Mouse (Mus musculus): ENCODE measurements around the gene 9530053A07Rik. TPM values are rescaled to one million over a fixed set of nuclear protein-coding genes. Genes with fewer than 3 reads are reported as not detected.
A peak's percentile ranks its signal among the peaks of the same experiment; 100 is the strongest.

The 9530053A07Rik gene
- polyA plus RNA-seq, 1 experiment from 2014 or later: 0.03 TPM

DNA sequence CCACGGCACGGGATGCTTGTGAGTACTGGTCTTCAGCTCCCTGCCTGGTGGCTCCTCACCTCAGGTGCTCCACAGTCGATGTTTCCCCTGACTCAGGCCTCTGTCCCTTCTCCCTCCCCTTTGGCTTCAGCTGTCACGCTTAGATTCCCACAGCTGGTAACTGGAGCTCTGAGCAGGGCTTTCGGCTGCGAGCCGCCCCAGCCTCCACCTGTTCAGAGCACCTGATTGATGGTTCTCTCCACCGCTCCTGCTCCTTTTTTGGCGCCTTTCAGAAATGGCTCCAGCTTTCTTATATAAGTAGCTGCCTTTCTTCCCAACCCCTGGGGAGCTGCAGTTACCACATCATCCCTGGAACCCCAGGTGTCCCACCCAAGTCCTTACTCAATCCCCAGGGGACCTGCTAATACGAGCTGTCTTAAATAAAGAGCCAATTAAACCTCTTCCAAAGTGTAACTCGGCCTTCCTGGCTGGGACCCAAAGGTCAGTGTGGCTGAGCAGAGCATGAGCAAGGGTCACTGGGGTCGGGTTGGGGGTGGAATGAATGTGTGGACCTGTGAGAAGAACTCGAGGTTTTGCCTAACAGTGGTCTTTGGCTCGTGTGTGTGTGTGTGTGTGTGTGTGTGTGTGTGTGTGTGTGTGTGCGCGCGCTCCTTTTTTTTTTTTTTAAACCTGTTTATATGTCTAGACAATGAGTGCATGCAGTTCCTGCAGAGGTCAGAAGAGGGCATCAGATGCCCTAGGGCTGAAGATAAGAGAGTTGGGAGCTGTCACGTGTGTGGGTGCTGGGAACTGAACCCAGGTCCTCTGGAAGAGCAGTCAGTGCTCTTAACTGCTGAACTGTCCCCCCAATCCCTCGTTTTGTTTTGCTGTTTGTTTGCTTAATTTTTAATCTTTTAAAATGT lies 74.2 kb downstream of the 9530053A07Rik start:
- H3K9me3 ChIP-seq (replicated peaks): no peaks in the 10 kb centered on the region
- 51% methylated on average over 16 of the region's 19 CpGs for WGBS
- H3K9ac ChIP-seq: no peak overlapping the region
- no peak for ATAC-seq (replicated peaks; ENCODE audit: insufficient number of reproducible peaks, insufficient read depth, low FRiP score, low read depth)
- H3K4me2 ChIP-seq: no peak overlapping the region
- no peaks in the 10 kb centered on the region for H3K4me1 ChIP-seq (replicated peaks)
- no peak overlapping the region for H3K27ac ChIP-seq
- H3K36me3 ChIP-seq: no peaks in the 10 kb centered on the region
- no peaks in the 10 kb centered on the region for H3K27me3 ChIP-seq
- no peak overlapping the region for H3K4me3 ChIP-seq

DNA sequence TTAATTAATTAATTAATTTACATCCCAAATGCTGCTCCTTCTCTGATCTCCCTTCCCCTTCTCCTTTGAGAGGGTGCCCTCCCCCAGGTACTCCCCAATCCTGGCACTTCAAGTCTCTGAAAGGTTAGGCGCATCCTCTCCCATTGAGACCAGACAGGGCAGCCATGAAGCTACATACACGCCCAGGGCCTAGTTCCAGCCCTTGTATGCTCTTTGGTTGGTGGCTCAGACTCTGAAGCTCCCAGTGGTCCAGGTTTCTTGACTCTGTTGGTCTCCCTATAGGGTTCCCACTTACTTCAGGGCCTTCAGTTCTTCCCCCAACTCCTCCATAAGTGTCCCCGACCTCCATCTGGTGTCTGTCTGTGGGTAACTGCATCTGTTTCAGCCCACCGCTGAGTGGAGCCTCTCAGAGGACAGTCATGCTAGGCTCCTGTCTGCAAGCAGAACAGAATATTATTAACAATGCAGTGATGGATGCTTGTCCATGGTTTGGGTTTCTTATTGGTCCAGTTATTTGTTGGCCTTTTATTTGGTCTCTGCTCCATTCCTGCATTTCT lies 76.9 kb downstream of the 9530053A07Rik start:
- H3K9ac ChIP-seq: no peak overlapping the region
- H3K4me2 ChIP-seq: no peak overlapping the region
- H3K27me3 ChIP-seq: no peaks in the 10 kb centered on the region
- no peak for ATAC-seq (replicated peaks; ENCODE audit: insufficient number of reproducible peaks, insufficient read depth, low FRiP score, low read depth)
- no peak overlapping the region for H3K27ac ChIP-seq
- no peaks in the 10 kb centered on the region for H3K4me1 ChIP-seq (replicated peaks)
- H3K9me3 ChIP-seq (replicated peaks): no peaks in the 10 kb centered on the region
- no peaks in the 10 kb centered on the region for H3K36me3 ChIP-seq
- 58% methylated on average over 4 of the region's 4 CpGs for WGBS
- no peak overlapping the region for H3K4me3 ChIP-seq

DNA sequence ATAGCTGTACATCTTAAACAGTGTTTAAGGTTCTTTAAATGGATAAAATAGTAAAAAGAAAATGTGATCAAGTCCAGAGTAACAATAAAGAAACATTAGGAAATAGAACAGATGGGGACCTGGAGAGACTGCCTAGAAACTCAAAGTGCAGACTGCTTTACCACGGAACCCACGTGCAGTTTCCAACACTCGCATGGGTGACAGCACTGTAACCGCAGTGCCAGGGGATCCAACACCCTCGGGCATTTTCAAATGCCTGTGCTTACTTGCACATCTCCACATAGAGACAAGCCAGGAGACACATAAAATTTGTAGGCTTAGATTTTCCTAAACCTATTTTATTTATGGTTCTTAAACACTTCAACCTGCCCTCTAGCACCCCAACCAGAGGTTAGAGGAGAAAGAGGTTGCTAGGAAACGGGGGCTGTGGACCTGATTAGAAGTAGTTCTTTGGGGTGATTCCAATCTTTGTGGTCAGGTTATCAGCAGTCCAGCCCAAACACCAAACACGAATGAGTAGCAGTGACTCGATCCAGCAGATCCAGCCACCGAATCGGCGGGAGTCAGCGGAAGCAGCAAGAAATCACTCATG lies 79.2 kb downstream of the 9530053A07Rik start:
- Histone ChIP-seq H3K27me3 (no peaks in the 10 kb centered on the region), H3K9me3 (replicated peaks) (no peaks in the 10 kb centered on the region), H3K9ac (peak overlapping the region; percentile 49; the same call in 1 of the 2 replicates), H3K27ac (0 out of 2 replicates have a peak overlapping the region, but pooled peaks have one; percentile 23), H3K4me2 (peak overlapping the region; percentile 62), H3K36me3 (no peaks in the 10 kb centered on the region), H3K4me1 (replicated peaks) (no peaks in the 10 kb centered on the region), H3K4me3 (peak overlapping the region; percentile 39)
- no peak for ATAC-seq (replicated peaks; ENCODE audit: insufficient number of reproducible peaks, insufficient read depth, low FRiP score, low read depth)
- WGBS: 34% methylated on average over 12 of the region's 12 CpGs

DNA sequence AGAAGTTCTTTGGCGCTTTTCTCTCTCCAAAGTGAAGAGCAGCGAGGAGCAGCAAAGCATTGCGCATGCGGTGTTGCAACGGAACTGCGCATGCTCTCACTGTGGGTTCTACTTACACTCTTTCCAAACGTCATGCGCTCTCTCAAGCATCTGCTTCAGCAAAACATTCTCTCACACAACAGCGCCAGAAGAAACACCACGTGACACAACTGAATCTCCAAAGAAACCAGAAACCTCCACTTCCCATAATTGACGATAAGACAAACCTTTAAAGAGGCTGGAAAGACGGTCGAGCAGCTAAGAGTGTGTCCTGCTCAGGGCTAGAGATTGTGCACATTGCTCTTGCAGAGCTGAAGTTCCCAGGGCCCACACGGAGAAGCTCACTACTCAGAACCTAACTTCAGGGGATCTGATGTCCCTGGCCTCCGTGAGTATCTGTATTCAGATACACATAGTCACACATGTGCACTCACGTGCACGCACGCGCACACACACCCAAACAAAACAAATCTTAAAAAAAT lies 79.8 kb downstream of the 9530053A07Rik start:
- peak overlapping the region; percentile 64 for H3K27ac ChIP-seq

DNA sequence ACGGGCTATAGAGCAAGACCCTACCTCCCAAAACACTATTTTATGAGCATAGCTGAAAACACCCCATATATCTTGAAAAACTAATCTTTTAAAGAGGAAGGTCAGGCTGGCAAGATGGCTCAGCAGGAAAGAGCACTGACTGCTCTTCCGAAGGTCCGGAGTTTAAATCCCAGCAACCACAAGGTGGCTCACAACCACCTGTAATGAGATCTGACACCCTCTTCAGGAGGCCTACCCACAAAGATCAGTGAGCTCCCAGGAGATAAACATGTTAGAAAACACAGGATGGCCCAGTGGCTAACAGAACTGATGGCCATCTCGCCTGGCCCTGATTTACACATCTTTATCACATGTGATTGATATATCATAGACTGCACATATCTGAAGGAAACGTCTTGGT lies 81.5 kb downstream of the 9530053A07Rik start:
- Histone ChIP-seq H3K4me2 (no peak overlapping the region), H3K4me1 (replicated peaks) (no peaks in the 10 kb centered on the region), H3K9ac (no peak overlapping the region), H3K27me3 (no peaks in the 10 kb centered on the region), H3K27ac (no peak overlapping the region), H3K36me3 (no peaks in the 10 kb centered on the region), H3K4me3 (no peak overlapping the region), H3K9me3 (replicated peaks) (no peaks in the 10 kb centered on the region)
- ATAC-seq (replicated peaks; ENCODE audit: insufficient number of reproducible peaks, insufficient read depth, low FRiP score, low read depth): no peak
- WGBS: 47% methylated on average over 5 of the region's 5 CpGs

More for the DNA sequence above, 79.8 kb downstream of the 9530053A07Rik start:
- Histone ChIP-seq H3K9ac (peak overlapping the region; percentile 49; the same call in 1 of the 2 replicates), H3K4me1 (replicated peaks) (no peaks in the 10 kb centered on the region), H3K4me3 (peak overlapping the region; percentile 39), H3K36me3 (no peaks in the 10 kb centered on the region), H3K27me3 (no peaks in the 10 kb centered on the region), H3K9me3 (replicated peaks) (no peaks in the 10 kb centered on the region), H3K4me2 (peak overlapping the region; percentile 62)
- WGBS: 51% methylated on average over 19 of the region's 19 CpGs
- ATAC-seq (replicated peaks; ENCODE audit: insufficient number of reproducible peaks, insufficient read depth, low FRiP score, low read depth): peak; percentile 74; the same call in 1 of the 2 replicates

DNA sequence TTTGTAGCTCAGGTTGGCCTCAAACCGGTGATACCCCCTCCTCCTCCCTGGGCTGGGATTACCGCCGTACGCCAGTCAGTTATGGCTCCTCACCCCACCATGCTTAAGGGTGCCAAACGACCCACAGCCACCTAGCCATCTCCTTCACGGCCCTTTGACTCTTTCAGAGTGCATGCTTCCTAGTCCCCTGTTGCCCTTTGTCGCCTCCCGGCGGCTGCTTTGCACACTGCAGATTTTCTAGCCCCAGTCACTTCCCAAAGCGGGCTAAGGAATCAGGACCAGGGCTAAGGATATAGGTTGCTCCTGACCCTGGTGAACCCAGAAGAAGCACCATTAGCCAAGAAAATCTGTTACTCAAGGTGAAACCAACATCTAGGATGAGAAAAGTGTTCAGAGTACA lies 84.9 kb downstream of the 9530053A07Rik start:
- H3K27me3 ChIP-seq: no peaks in the 10 kb centered on the region
- WGBS: 33% methylated on average over 10 of the region's 10 CpGs
- no peaks in the 10 kb centered on the region for H3K9me3 ChIP-seq (replicated peaks)
- no peak for ATAC-seq (replicated peaks; ENCODE audit: insufficient number of reproducible peaks, insufficient read depth, low FRiP score, low read depth)
- no peaks in the 10 kb centered on the region for H3K36me3 ChIP-seq
- no peak overlapping the region for H3K27ac ChIP-seq
- no peaks in the 10 kb centered on the region for H3K4me1 ChIP-seq (replicated peaks)
- no peak overlapping the region for H3K4me3 ChIP-seq
- no peak overlapping the region for H3K4me2 ChIP-seq
- no peak overlapping the region for H3K9ac ChIP-seq

Other genes starting within 250 kb of the 9530053A07Rik start
- gene Zfp974, start 200.0 kb upstream of the 9530053A07Rik start, polyA plus RNA-seq (2015; fragmentation: Nextera tagmentation; extraction: Ambion mirVana): 6.8 and 7.1 TPM in 2 replicates
- gene Zfp780b, start 150.3 kb upstream of the 9530053A07Rik start, polyA plus RNA-seq (2015; fragmentation: Nextera tagmentation; extraction: Ambion mirVana): 12.3 and 14.3 TPM in 2 replicates
- gene Zfp850, start 115.4 kb upstream of the 9530053A07Rik start, polyA plus RNA-seq (2015; fragmentation: Nextera tagmentation; extraction: Ambion mirVana): 1.7 and 1.9 TPM in 2 replicates
- 195 and 209 TPM in 2 replicates for gene Psmc4, start 79.4 kb upstream of the 9530053A07Rik start, polyA plus RNA-seq (2015; fragmentation: Nextera tagmentation; extraction: Ambion mirVana)
- 0.06 and 0.55 TPM in 2 replicates for gene Fcgbp, start 58.2 kb upstream of the 9530053A07Rik start, polyA plus RNA-seq (2015; fragmentation: Nextera tagmentation; extraction: Ambion mirVana)
- 67.5 and 76.4 TPM in 2 replicates for gene Fbl, start 40.2 kb downstream of the 9530053A07Rik start, polyA plus RNA-seq (2015; fragmentation: Nextera tagmentation; extraction: Ambion mirVana)
- gene Dyrk1b, start 50.0 kb downstream of the 9530053A07Rik start, polyA plus RNA-seq (2015; fragmentation: Nextera tagmentation; extraction: Ambion mirVana): 7.3 and 9.2 TPM in 2 replicates
- 5.2 and 5.9 TPM in 2 replicates for gene Eid2, start 138.4 kb downstream of the 9530053A07Rik start, polyA plus RNA-seq (2015; fragmentation: Nextera tagmentation; extraction: Ambion mirVana)
- gene Eid2b, start 148.3 kb downstream of the 9530053A07Rik start, polyA plus RNA-seq (2015; fragmentation: Nextera tagmentation; extraction: Ambion mirVana): 8.2 and 8.5 TPM in 2 replicates
- not detected in 2 replicates for gene Selenov, start 161.7 kb downstream of the 9530053A07Rik start, polyA plus RNA-seq (2015; fragmentation: Nextera tagmentation; extraction: Ambion mirVana)
- gene Dll3, start 172.8 kb downstream of the 9530053A07Rik start, polyA plus RNA-seq (2015; fragmentation: Nextera tagmentation; extraction: Ambion mirVana): 0.16 and 0.34 TPM in 2 replicates
- gene Timm50, start 182.6 kb downstream of the 9530053A07Rik start, polyA plus RNA-seq (2015; fragmentation: Nextera tagmentation; extraction: Ambion mirVana): 101 and 117 TPM in 2 replicates
- 52.0 and 71.9 TPM in 2 replicates for gene Supt5, start 209.3 kb downstream of the 9530053A07Rik start, polyA plus RNA-seq (2015; fragmentation: Nextera tagmentation; extraction: Ambion mirVana)
- gene Rps16, start 221.2 kb downstream of the 9530053A07Rik start, polyA plus RNA-seq (2015; fragmentation: Nextera tagmentation; extraction: Ambion mirVana): 534 and 573 TPM in 2 replicates
- gene Plekhg2, start 243.1 kb downstream of the 9530053A07Rik start, polyA plus RNA-seq (2015; fragmentation: Nextera tagmentation; extraction: Ambion mirVana): 34.3 and 46.7 TPM in 2 replicates

Measured in heart, embryonic 15.5 days (tissue).